Mouse (Mus musculus) stomach, postnatal 0 days (tissue): ENCODE measurements around the gene Slc10a7.

Experiments
- CTCF ChIP-seq: IDR thresholded peaks from 2 replicates; pipeline ENCODE4 v1.5.1; 2016; ENCODE audit warnings: antibody characterized with exemption, low read depth, mild to moderate bottlenecking, moderate library complexity
- EP300 ChIP-seq: optimal IDR thresholded peaks from 2 replicates; pipeline ENCODE3; 2016; ENCODE audit warnings: antibody characterized with exemption

GRCm38 (mm10) chr8:78732995-78733512 lies 223.9 kb downstream of the Slc10a7 start:
- TF ChIP-seq CTCF = no peak
- TF ChIP-seq EP300 = no peak
